Mouse (Mus musculus) heart, embryonic 10.5 days (tissue): Measurements from ENCODE around the gene Gal3st2c. TPM values are rescaled to one million over a fixed set of nuclear protein-coding genes. Genes with fewer than 3 reads are reported as not detected.
"Not testable (repeated sequence)": the region's sequence is repeated elsewhere in the genome, so short reads cannot be mapped to it uniquely, and the experiment has no call there.

ENCODE experiments used
- DNase-seq: peaks from one replicate; pipeline ENCODE4 v3.0.0-alpha.2; 2017; ENCODE audit warnings: low spot score
- H3K27ac ChIP-seq: fragments of 300-500 bp; sonication (generic); 2 replicates; pipeline ENCODE4 v1.5.1; 2016; ENCODE audit warnings: mild to moderate bottlenecking
- H3K27me3 ChIP-seq: fragments of 300-500 bp; sonication (generic); 2 replicates; pipeline ENCODE4 v1.6.1; 2016; ENCODE audit warnings: mild to moderate bottlenecking; ENCODE audit not compliant: poor library complexity, insufficient read depth, severe bottlenecking
- H3K36me3 ChIP-seq: fragments of 300-500 bp; sonication (generic); 2 replicates; pipeline ENCODE4 v1.6.1; 2016; ENCODE audit warnings: mild to moderate bottlenecking, moderate library complexity
- H3K4me1 ChIP-seq: fragments of 300-500 bp; sonication (generic); 2 replicates; pipeline ENCODE4 v1.6.1; 2016; ENCODE audit warnings: mild to moderate bottlenecking
- H3K4me3 ChIP-seq: fragments of 300-500 bp; sonication (generic); 2 replicates; pipeline ENCODE4 v1.5.1; 2016; ENCODE audit warnings: mild to moderate bottlenecking, moderate library complexity
- H3K9me3 ChIP-seq: fragments of 300-500 bp; sonication (generic); 2 replicates; pipeline ENCODE4 v1.6.1; 2016; ENCODE audit warnings: mild to moderate bottlenecking, moderate library complexity
- WGBS: fragments of 180-500 bp; shearing (Covaris S2); methylation state at CpG from one replicate; pipeline ENCODE4 v1.1.7; 2016; 5-methylcytosine and 5-hydroxymethylcytosine counted together
- polyA plus RNA-seq: library from polyadenylated mRNA; unstranded; fragments of >200 nt; fragmentation: Nextera tagmentation; extraction: Ambion mirVana; gene quantifications from 2 replicates; pipeline ENCODE4 v1.2.1, GENCODE M21; 2016

Gal3st2c gene
- polyA plus RNA-seq, 1 experiment from 2014 or later: not detected

DNA sequence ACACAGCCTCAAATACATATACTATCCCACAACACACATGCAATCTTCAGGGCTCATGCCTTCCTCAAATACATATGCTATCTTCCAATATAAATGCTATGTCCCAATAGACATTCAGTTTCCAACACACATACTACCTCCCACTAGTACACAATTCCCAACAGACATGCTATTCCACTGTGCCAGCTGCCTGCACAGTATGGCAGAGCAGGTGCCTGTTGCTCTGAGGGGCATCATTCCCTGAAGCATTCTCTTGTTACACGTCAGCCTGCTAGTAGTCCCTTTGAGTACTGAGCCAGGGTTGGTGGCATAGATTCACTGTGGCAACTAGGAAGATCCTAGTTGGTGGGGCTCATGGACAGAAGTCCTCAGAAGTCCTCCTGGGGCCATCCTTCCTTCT lies 64.2 kb downstream of the Gal3st2c start:
- no peak for DNase-seq
- H3K4me3 ChIP-seq: no peak overlapping the region
- H3K9me3 ChIP-seq: no peaks in the 10 kb centered on the region
- no peaks in the 10 kb centered on the region for H3K27me3 ChIP-seq
- H3K4me1 ChIP-seq: peaks cover 6% of the 10 kb centered on the region; the same call in 1 of the 2 replicates
- WGBS: 86% methylated on average over 1 of the region's 1 CpGs
- H3K36me3 ChIP-seq: no peaks in the 10 kb centered on the region
- no peak overlapping the region for H3K27ac ChIP-seq

DNA sequence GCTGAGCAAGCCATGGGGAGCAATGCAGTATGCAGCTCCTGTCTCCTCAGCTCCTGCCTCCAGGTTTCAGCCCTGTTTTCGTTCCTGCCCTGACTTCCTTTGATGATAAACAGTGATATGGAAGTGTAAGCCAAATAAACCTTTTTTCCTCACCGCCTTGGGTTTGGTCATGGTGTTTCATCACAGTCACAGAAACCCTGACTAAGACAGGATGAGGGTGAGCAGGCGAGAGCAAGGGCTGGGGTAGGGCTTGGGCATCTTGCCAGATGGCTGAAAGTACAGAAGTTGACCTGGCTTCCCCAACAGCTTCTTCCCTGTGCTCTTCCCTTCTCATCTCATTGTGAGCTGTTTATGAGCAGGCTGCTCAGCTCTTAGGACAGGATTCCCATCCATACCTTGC lies 65.7 kb downstream of the Gal3st2c start:
- H3K4me1 ChIP-seq: peaks cover 6% of the 10 kb centered on the region; the same call in 1 of the 2 replicates
- H3K9me3 ChIP-seq: no peaks in the 10 kb centered on the region
- H3K27me3 ChIP-seq: no peaks in the 10 kb centered on the region
- no peaks in the 10 kb centered on the region for H3K36me3 ChIP-seq
- 53% methylated on average over 3 of the region's 3 CpGs for WGBS
- no peak overlapping the region for H3K27ac ChIP-seq
- no peak overlapping the region for H3K4me3 ChIP-seq
- DNase-seq: no peak

DNA sequence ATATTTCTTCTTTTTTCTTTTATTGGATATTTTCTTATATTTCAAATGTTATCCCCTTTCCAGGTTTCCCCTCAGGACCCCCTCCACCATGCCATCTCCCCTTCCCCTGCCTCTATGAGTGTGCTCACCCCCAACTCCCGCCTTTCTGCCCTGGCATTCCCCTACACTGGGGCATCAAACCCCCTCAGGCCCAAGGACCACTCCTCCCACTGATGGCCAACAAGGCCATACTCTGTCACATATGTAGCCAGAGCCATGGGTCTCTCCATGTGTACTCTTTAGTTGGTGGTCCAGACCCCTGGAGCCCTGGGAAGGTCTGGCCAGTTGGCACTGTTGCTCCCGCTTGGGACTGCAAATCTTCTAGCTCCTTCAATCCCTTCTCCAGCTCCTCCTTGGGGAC lies 67.1 kb downstream of the Gal3st2c start:
- no peak overlapping the region for H3K27ac ChIP-seq
- peaks cover 6% of the 10 kb centered on the region; the same call in 1 of the 2 replicates for H3K4me1 ChIP-seq
- no peaks in the 10 kb centered on the region for H3K36me3 ChIP-seq
- 91% methylated on average over 2 of the region's 2 CpGs for WGBS
- no peaks in the 10 kb centered on the region for H3K27me3 ChIP-seq
- H3K4me3 ChIP-seq: no peak overlapping the region
- no peaks in the 10 kb centered on the region for H3K9me3 ChIP-seq
- no peak for DNase-seq

DNA sequence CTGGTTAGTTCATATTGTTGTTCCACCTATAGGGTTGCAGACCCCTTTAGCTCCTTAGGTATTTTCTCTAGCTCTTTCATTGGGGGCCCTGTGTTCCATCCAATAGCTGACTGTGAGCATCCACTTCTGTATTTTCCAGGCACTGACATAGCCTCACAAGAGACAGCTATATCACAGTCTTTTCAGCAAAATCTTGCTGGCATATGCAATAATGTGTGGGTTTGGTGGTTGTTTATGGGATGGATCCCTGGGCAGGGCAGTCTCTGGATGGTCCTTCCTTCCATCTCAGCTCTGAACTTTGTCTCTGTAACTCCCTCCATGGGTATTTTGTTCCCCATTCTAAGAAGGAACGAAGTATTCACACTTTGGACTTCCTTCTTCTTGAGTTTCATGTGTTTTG lies 68.0 kb downstream of the Gal3st2c start:
- H3K4me3 ChIP-seq, H3K27me3 ChIP-seq, DNase-seq, H3K9me3 ChIP-seq, H3K36me3 ChIP-seq, H3K27ac ChIP-seq, H3K4me1 ChIP-seq: not testable (repeated sequence)
- WGBS: 84% methylated on average over 1 of the region's 1 CpGs

Other genes starting within 250 kb of the Gal3st2c start
- gene Atg4b, start 239.0 kb upstream of the Gal3st2c start, polyA plus RNA-seq: 69.3 and 78.3 TPM in 2 replicates
- 42.9 and 56.5 TPM in 2 replicates for gene Thap4, start 235.6 kb upstream of the Gal3st2c start, polyA plus RNA-seq
- 214 and 261 TPM in 2 replicates for gene Dtymk, start 188.6 kb upstream of the Gal3st2c start, polyA plus RNA-seq
- 20.3 and 21.1 TPM in 2 replicates for gene Ing5, start 186.5 kb upstream of the Gal3st2c start, polyA plus RNA-seq
- 14.8 and 18.3 TPM in 2 replicates for gene D2hgdh, start 165.6 kb upstream of the Gal3st2c start, polyA plus RNA-seq
- 0.10 TPM in 1 of 2 replicates, not detected in the other for gene Gal3st2, start 129.2 kb upstream of the Gal3st2c start, polyA plus RNA-seq
- gene Gal3st2b, start 72.2 kb upstream of the Gal3st2c start, polyA plus RNA-seq: 0.07 TPM in 1 of 2 replicates, not detected in the other
- gene Neu4, start 29.9 kb downstream of the Gal3st2c start, polyA plus RNA-seq: not detected in 2 replicates
- not detected in 2 replicates for gene Pdcd1, start 62.0 kb downstream of the Gal3st2c start, polyA plus RNA-seq